Mouse (Mus musculus): Measurements from ENCODE around the gene Cog2.

- TF ChIP-seq CTCF (IDR thresholded peaks at IDR 0.05; ENCODE audit: low read depth): no peak
- TF ChIP-seq EP300 (IDR thresholded peaks at IDR 0.05; ENCODE audit: low read depth): no peak
Observed at GRCm38 (mm10) chr8:124543272-124543671, 22.7 kb downstream of the Cog2 start.

Measured in liver, postnatal 0 days (tissue).